Mouse (Mus musculus) spleen, adult 2 months (tissue): ENCODE data around the gene Prkar2b.

Experiments used
- CTCF ChIP-seq: fragments of 200-500 bp; IDR thresholded peaks from 2 replicates; pipeline ENCODE4 v1.5.1; 2011; ENCODE audit warnings: mild to moderate bottlenecking, inconsistent platforms; ENCODE audit not compliant: insufficient read depth, insufficient read length, insufficient replicate concordance; ENCODE audit errors: extremely low read depth
- POLR2A ChIP-seq: fragments of 200-500 bp; IDR thresholded peaks from 2 replicates; pipeline ENCODE4 v1.6.1; 2011; ENCODE audit warnings: low read depth, low read length, inconsistent platforms

DNA sequence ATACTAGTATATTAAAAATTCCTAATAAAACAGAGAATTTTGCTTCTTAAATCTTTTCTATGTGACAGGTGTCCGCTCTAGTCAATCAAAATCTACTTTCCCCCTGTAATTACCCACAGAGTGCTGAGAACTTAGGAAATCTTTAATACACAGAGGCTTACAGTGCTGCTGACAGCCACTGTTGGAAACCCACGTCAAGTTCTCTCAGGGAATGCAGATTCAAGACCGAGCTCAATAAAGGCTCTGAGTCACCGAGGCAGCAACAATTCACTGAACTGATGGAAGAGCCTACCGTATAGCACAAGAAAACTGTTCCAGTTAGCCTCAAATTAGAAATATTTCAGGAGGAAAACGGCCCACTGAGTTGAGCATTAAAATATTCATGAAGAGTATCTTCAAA lies 77.3 kb downstream of the Prkar2b start:
- no peak for TF ChIP-seq CTCF
- no peak for TF ChIP-seq POLR2A
